Mouse (Mus musculus) gastrocnemius, postnatal 4 days (tissue): Measurements from ENCODE around the gene Cdc20. TPM values are rescaled to one million over a fixed set of nuclear protein-coding genes. Genes with fewer than 3 reads are reported as not detected.

Experiments
- DNase-seq, 2 experiments: peaks; one replicate each; pipeline ENCODE4 v3.0.0; 2021 to 2022; ENCODE audit warnings: low spot score in 2 of 2, mixed read lengths in 2 of 2
- long read RNA-seq, 2 experiments: library from polyadenylated mRNA; stranded (forward); transcript quantifications; one replicate each; pipeline ENCODE4 v2.0.0; 2021
- total RNA-seq, 2 experiments: library from RNA; stranded (reverse); gene quantifications; 2 replicates each; pipeline ENCODE4 v1.2.3; 2021

The Cdc20 gene
- total RNA-seq: 10 to 100 TPM; 27.0 to 32.7 TPM
- long read RNA-seq, experiment 1, transcript Cdc20-201 (10 exons, 1,793 nt): major isoform, 68 of 69 reads
- long read RNA-seq, experiment 1, partial matches to known transcripts: 1 of 69 reads
- long read RNA-seq, experiment 1, other reads (novel, unspliced or antisense): 0 of 69 reads
- long read RNA-seq, experiment 2, transcript Cdc20-201 (10 exons, 1,793 nt): major isoform, 70 of 74 reads
- long read RNA-seq, experiment 2, partial matches to known transcripts: 1 of 74 reads
- long read RNA-seq, experiment 2, other reads (novel, unspliced or antisense): 3 of 74 reads

GRCm38 (mm10) chr4:118436820-118437603, at the start of gene Cdc20:
Cdc20 (minus strand) TSS chr4:118437352.
- peak; percentile 80 to 94 for DNase-seq

DNA sequence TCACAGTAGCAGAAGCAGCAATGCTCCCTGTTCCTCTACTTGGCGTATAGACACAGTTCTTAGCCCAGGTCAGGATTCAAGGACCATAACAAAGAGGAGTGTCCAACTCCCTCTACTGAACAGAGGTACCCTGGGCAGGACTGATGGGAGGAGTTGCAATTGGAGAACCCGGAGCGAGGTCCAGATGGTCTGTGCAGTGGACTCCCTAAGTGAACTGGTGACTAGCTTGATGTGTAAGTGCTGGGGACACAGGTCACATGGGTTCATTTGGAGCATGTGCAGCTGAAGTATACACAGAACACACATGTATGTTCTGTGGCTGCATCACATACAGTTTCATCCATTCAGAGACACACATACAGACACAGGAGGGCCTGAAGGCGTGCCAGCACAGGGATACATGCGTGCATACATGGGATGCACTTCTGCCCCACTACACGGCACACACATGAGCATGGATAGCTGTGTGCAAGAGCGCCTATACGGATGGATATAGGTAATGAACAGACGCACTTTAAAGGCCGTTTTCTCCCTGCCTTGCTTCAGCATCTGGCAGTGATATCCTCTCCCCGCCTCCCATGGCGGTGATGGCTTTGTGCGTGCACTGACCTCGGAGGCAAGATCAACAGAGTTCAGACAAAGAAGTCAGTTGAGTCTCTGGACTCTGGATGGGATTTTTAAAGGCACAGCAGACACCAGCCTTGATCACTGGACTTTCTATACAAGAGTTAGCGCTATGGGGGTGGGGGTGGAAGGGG, 39.8 kb upstream of the Cdc20 start:
- no peak for DNase-seq

DNA sequence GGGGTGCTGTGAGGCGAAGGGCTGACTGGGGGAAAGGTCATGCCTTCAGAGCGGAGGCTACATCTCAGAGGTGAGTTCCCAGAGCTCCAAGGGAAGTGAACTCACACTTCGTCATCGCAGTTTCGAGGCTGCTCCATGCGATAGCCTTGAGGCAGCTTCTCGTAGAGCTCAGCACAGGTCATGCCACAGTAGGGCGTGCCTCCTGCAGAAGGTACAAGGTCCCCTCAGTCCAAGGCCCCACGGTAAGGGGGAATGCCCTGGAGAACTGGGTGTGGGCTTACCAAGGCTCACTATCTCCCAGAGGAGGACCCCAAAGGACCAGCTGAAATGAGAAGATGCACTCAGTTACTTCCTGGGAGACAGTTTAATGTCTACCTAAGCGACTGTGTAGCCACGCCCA, 35.5 kb upstream of the Cdc20 start:
- DNase-seq: no peak

GRCm38 (mm10) chr4:118471281-118471680, 34.1 kb upstream of the Cdc20 start:
- DNase-seq: no peak

- DNase-seq: no peak
These were observed 28.6 kb upstream of the Cdc20 start for GRCm38 (mm10) chr4:118465697-118466163.

DNA sequence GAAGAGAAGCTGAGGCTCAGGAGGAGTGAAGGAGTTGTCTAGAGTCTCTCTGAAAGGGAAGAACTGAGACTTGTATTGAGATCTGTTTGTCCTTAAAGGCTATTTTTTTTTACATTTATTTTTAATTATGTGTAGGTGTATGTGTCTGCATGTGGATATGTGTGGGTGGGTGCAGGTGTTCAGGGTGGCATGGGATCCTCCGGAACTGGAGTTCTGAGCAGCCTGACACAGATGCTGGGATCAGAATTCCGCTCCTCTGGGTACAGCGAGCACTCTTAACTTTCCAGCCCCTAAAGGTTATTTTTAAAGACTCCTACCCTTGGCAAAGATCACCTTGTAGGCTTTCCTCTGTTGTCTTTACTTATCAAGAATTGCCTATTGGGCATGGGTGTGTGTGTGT, 27.8 kb upstream of the Cdc20 start:
- DNase-seq: no peak

DNA sequence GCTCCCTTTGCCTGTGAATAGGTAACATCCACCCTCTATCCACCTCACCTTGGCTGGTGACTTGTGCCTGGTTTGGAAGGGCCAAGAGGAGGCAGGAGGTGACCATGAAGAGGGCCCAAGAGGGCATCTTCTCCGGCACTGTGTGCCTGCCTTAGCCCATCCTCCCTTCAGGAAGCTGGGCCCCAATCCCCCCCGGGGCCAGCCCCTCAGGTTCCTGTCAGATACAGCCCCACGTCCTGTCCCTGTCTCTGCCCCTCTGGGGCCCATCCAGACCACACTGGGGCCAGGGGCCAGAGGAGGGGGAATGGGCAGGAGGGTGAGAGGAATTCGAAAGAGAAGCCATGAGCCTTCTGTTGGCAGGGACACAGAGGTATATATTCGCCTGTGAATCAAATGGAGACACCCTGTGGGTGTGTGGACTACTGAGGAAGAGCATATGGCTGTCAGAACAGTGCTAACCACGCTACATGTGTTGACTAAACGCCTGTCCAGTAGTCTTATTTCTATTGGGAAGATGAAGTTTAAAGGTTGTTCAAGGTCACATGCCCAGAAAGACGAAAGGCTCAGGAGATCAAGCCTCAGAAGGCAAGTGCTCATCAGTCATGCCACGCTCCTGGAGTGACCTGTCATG, 20.3 kb upstream of the Cdc20 start, which contains the start of gene Mpl:
Mpl (minus strand) TSS at position 169 of the 631 bp plus-strand sequence.
- no peak for DNase-seq

GRCm38 (mm10) chr4:118446415-118447153, 9.4 kb upstream of the Cdc20 start:
- DNase-seq: no peak

GRCm38 (mm10) chr4:118445781-118446414, 8.7 kb upstream of the Cdc20 start:
- DNase-seq: peak in 1 of 2 experiments; percentile 48

GRCm38 (mm10) chr4:118445088-118445487, 7.9 kb upstream of the Cdc20 start:
- no peak for DNase-seq

DNA sequence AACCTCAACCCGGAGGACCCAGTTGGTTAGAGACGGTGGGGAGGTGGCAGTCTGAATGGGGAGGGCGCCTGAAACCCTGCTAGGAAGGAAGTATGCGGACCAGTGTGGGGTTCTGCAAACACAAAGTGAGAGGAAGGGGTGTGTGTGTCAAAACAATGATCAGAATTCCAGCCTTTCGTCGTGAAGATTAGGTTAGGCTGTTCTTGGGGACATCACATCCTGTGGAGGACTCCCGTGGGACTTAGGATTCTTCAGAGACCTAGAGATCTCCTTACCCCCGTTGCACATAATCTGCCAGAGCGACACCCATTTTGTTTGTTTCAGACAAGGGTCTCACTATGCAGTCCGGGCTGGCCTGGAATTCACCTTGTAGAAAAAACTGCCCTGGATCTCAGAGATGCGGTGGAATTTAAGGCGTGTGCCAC, 689 bp upstream of the Cdc20 start:
- no peak for DNase-seq

GRCm38 (mm10) chr4:118432332-118432731, 4.8 kb downstream of the Cdc20 start:
- no peak for DNase-seq

DNA sequence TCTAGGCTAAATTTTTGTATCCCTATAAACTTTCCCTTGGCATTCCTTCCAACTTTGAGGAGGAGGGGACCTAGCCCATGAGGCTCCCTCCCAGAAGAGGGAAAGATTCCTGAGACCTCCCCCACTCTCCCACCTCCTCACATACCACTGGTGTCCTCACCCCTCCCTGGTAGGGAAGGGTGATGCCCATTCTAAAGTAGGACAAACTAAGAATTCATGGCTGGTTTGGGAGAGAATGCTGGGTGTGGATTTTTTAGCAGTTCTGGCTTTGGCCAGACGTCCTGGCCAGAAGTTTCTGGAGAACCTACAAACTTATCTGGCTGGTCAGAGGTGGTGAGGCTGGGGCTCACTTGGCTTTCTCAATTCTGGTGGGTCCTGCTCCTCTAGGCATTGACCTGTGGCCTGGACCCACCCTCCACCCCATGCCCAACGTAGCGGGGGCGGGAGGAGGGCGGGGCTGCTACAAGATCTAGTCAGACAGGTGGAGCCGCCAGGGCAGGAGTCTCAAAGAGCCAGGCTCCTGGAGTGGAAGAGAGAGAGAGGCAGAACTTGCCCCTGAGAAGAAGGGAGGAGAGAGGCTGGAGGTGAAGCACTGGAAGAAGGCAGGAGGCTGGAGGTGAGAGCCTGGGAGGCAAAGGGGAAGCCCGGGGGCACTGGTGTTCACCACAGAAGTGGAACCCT, 7.8 kb downstream of the Cdc20 start:
- DNase-seq: no peak

DNA sequence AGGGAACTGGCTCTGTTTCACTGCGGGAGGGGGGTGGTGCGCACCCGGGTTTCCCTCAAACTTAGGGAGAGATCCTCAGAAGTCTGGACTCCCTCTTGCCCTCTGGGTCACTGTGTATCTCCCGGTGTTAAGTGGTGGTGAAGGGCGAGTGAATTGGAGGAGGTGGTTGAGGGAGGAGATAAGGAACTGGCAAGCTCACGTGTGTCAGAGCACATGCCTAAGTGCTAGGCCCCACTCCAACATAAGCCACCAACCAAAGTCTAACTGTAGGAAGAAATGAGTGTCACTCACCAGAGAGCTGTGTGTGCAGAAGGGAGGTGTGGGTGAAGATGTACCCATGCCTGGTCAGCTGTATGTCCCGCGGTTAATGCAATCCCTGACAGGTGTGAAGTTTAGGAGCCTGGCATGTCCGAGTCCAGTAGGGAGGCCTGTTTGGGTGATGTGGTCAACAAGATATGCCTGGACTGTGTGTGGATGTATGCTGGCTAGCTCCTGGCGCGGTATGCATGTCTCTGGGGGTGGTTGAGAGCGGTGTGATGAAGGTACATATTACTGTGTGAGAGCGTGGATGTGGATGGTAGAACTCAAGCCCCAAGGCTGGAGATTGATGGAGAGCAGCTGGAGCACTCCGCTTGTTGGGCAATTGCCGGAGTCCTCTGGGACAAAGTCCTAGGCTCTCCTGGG, 8.5 kb downstream of the Cdc20 start:
- DNase-seq: no peak

- DNase-seq: peak; percentile 91 to 94
These were observed 9.2 kb downstream of the Cdc20 start, which contains the start of gene Elovl1 for GRCm38 (mm10) chr4:118427768-118428451. Elovl1 (plus strand) TSS chr4:118428093.

- no peak for DNase-seq
These were observed 9.8 kb downstream of the Cdc20 start for GRCm38 (mm10) chr4:118427415-118427767.

DNA sequence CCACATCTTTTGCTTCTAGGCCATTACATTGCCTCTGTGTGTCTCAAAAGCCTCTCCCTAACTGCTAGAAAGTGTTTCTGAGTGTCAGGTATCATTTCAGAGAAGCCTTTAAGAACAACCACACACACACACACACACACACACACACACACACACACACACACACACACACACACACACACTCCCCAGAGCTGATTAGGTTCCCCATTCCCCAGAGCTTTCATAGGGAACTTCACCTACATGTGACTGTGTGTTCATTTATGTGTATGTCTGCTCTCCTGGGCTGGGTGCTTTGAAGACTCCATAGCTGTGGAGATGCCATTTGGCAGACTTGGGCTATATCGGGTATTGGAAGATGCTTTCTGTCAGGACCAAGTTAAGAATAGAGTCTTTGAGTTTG, 11.8 kb downstream of the Cdc20 start:
- no peak for DNase-seq

DNA sequence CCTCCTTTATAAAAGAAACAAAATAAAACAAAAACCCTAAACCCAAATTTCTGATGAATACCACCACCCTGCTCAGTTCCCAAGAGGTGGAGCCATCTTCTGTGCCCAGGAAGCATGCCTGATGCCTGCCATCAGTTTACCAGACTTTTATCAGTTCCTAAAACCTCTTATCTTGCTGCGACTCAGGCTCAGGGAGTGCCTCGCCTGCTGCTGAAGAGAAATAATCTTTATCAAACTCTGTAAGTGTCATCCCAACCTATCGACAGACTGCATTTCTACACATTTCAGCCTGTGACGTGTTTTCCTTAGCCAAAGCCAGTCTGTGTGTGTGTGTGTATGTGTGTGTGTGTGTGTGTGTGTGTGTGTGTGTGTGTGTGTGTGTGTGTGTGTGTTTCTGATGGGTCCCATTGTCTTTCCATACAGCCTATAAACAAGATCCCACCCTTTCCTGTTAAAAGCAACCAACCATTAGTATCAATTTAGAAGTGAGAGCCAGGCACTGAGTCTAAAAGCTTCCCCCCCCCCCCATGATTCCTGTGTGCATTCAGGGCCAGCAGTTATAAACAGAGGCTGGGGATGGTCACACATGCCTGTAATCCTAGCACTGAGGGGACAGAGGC, 12.5 kb downstream of the Cdc20 start:
- DNase-seq: no peak
